Mouse (Mus musculus) cerebellum, adult 2 months (tissue): ENCODE data around the gene Egln1.

Source experiments
- CTCF ChIP-seq: fragments of 200-500 bp; IDR thresholded peaks from 2 replicates; pipeline ENCODE4 v1.5.1; 2011; ENCODE audit warnings: low read depth, mild to moderate bottlenecking, control low read depth, low read length, moderate library complexity, borderline replicate concordance; ENCODE audit not compliant: insufficient read depth
- POLR2A ChIP-seq: fragments of 200-500 bp; IDR thresholded peaks from 2 replicates; pipeline ENCODE4 v1.6.1; 2011; ENCODE audit warnings: low read length, control low read depth, borderline replicate concordance; ENCODE audit not compliant: insufficient read depth

DNA sequence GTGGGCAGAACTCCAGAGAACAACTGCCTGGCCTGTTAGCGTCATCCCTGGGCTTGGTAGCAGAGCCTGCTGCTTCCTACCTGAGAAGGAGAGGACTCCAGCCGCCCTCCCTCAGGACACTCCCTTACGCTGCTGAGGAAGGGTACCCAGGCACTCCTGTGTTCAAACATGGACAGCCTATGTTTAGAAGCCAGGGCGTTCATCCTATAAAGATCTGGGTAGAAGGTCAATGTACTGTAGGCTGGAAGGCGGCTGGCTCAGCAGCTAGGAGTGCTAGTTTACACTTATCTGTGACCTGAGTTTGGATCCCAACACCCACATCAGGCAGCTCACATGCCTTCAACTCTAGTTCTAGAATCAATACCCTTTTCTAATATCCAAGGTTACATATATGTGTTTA lies 14.1 kb upstream of the Egln1 start:
- TF ChIP-seq CTCF (no peak), POLR2A (no peak)
